Mouse (Mus musculus) thymus, adult 18-20 months (tissue): Measurements from ENCODE around the gene Ddx39b.
A peak's percentile ranks its signal among the peaks of the same experiment; 100 is the strongest.
"Not testable (repeated sequence)": the region's sequence is repeated elsewhere in the genome, so short reads cannot be mapped to it uniquely, and the experiment has no call there.

Source experiments
- DNase-seq, 2 experiments: peaks; one replicate each; pipeline ENCODE4 v3.0.0; 2022; ENCODE audit warnings: mixed read lengths in 2 of 2

The Ddx39b gene

DNA sequence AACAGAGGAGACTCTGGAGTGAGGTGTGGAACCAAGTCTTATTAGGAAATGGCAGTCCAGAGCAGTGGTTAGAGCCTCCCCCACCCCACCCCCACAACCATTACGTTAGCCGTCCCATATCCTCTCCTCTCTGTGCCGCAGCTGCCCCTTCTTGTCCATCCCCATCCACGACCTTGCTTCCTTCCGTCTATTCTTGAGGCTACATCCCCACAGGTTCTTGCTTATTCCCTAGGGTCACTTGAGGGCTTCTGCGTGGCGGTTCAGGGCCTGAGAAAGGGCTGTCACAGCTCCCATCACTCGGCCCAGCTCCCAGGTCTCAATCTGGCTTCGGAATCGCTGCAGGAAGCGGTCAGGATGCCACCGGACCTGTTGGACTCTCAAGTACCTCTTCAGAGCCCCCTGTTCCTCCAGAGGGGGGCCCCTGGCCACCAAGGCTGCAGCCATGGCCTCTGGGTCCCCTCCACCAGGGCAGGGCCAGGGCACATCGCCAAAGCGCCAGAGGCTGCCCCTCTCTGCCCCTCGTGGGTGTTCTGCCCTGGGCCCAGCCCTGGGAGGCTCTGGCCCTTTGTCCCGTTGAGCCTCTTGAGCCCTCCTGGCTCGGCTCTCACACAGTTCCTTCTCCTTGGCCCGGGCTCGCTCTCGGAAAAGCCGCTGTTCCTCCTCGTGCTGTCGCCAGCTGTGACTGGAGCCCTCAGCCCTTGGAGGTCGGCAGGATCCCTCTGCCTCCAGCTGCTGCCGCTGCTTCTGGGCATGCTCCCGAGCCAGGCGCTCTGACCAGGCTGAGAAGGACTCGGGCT lies 21.2 kb upstream of the Ddx39b start, which contains the start of gene Gm16181:
Gene Gm16181 (plus strand): TSS at position 679 of the 797 bp plus-strand sequence.
- DNase-seq, result no peak

DNA sequence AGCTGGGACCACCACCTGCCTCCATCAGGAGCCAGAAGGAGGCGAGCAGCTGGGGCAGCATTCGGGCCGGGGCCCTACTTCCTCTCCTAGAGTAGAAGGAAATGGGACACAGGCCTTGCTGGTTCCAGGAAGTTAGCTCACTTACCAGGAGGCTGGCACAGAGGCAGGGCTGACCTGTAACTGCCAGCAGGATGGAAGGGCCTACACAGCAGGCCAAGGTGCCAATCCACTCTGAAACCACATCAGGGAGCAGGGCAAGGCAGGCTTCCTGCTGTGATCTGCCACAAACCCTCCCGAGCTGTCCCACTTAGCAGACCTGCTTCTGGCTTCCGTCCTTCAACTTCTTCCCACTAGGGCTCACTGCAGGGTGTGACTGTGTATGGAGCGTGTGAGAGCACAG lies 19.2 kb upstream of the Ddx39b start:
- DNase-seq, result peak; percentile 56 to 73

DNA sequence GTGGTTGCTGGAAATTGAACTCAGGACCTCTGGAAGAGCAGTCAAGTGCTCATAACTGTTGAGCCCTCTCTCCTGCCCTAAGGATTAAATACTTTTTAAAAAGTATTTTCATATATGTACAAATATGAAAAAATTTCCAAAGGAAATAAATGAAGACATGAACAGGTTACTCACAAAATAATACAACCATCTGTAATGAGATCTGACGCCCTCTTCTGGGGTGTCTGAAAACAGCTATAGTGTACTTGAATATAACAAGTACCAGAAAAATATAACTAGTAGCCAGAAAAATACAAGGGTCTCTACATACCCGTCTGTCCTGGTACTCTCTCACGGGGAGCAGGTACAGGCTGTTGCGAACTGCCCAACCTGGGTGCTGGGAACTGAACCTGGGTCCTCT lies 16.9 kb upstream of the Ddx39b start:
- DNase-seq, result no peak

DNA sequence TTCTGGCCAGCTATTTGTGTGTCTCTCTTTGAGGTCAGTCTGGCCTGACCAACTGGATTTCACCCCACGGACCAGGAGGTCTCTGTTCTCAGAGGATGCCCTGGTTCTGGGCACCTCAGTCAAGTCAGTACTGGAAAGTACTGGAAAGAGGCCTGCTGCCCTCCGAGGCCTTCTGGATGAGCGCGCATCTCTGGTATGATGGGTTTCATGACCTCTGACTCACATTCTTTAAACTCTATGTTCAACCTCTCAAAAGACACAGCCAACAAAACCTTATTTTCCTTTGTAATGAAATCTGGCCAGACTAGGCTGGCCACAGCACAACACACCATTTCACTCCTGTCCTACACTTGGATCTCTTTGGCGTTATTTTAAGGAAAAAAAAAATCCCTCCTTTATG lies 16.1 kb upstream of the Ddx39b start:
- DNase-seq, result no peak

DNA sequence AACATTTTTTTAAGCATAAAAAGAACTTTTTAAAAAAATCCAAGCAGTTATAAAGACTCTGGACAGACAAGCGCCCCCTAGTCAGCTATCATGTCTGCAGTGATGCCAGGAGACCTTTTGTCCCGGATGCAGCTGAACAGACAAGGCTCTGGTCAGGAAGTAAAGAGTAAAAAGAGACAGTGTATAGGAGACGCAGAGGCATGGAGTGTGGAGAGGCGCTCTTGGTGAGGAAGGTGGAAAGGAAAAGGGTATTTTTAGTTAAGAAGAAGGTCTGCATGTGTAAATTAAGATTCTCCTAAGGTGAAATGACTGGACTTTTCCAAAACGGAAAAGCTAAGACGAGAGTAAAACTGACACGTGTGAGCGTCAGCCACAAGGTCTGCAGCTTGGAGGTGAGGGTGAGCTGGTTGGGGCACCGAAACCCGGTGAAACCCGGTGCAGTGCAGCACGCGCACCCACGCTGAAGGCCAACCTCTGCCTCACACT lies 14.9 kb upstream of the Ddx39b start:
- no peak for DNase-seq

DNA sequence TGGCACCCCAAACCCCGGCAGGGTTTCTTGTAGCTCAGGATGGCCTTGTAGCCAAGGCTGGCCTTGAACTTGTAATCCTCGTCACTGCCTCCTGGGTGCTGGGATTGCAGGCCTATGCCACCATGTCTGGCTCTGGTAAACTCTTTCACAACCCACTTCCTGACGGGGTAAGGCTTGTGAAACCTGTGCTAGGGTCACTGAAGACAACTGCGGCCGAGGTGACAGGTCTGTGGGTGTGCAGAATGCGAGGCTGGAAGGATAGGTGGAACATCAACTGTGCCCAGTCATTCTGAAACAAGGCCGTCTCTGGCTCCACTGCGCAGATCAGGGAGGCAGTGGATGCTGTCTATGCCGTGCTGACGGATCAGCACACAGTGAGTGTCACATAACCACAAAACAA lies 10.5 kb upstream of the Ddx39b start:
- DNase-seq, result no peak

DNA sequence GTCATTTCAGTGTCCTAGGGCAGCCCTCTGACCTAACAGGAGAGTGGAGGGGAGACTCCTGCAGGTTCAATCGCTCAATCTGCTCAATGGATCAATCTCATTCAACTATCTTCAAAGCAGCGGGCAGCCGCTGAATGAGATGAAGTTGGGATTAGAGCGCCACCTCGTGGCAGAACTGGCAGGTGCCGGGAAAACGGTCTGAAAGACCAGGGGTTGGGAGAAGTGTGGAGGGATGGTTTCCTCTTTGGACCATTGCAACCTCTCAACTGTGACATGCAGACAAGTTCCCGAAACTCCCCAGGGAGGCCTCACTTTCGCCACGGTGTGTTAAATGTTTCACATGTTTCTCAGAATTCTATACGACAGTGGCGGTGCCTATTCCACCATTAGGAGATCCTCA lies 9.5 kb upstream of the Ddx39b start:
- peak; percentile 71 to 78 for DNase-seq

DNA sequence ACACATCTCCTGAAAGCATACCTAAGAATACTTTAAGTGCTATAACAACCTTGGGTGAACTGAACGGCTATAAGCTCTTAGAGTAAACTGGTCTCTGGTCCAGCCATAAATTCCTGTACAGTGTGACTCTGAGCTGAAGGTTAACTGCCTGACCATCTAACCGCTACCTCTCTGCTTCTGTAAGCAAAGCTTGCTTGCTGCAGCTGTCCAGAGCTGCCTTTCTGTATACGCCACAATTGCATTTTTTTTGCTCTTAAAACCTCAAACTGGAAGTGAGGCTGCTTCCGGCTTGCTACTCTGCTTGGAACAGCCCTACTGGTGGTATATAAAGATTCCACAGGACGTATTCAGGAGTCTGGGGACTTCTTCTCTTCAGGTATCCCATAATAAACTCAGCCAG lies 8.9 kb upstream of the Ddx39b start:
- DNase-seq, result peak; percentile 26 to 68

DNA sequence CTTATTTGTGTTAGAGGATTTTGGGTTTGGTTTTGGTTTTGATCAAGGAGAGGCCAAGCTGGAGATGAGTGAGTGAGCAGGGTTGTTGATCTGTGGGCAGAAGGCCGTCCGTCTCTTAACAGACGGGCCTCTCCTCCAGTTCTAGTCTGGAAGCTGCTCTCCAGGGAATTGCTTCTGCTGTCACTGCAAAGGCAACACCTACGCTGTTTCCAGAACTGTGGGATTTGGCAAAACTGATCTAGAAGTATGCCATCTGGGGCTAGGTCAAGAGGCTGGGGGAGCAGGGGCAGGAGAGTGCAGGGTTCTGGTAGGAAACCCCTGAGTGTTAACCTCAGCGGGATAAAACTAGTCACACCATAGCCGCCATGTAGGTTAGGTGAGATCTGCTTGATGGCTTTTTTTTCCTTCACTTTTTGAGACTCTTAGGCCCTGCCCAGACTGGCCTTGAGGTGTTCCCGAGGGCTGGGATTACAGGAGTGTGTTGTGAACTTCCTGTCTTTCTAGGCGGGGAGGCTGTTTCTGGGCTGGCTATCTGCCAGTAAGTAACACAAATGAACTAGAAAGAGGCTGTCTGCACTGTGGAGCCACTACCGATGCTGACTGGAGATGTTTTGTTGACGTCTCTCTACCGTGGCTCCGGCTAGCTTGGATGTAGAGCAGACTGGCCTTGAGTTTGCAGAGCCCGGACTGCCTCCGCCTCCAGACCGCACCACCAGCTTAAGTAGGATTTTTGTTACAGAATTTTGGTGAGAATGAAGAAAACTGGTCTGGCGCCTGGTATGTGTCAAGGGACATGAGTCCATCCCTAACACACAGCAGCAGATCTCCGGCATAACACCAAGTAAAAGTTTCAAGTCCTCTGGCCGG lies 8.2 kb upstream of the Ddx39b start, which contains the start of gene Atp6v1g2:
Gene Atp6v1g2 (plus strand): TSS at position 547 of the 867 bp plus-strand sequence.
- no peak for DNase-seq

DNA sequence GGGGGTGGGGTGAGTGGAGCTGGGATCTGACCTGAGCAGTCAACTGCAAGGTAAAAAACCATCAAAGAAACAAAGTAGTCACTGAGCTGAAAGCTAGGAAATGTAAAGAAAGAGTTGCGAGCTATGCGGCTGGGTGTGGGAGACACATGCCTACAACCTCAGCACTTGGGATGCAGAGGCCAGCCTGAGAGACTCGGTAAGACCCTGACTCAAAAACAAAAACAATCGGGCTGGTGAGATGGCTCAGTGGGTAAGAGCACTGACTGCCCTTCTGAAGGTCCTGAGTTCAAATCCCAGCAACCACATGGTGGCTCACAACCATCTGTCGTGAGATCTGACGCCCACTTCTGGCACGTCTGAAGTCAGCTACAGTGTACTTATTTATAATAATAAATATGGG lies 7.5 kb upstream of the Ddx39b start:
- not testable (repeated sequence) for DNase-seq

DNA sequence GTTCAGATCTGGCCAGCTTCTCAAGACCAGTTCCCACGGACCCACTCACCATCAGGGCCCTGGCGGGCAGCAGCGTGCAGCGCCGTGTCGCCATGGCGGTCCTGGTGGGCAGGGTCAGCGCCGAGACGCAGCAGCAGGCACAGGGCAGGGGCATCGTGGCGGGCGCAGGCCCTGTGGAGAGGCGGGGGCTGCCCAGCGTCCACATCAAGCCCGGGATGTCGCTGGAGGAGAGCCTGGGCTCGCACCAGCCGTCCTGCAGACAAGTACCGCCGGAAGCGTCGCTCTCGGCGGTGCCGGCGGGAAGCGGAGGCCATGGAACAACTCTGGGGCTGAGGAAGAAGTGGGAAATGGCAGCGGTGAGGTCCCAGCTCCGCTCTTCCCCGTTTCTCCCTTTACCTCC lies 6.6 kb upstream of the Ddx39b start:
- DNase-seq, result peak; percentile 43 to 57

DNA sequence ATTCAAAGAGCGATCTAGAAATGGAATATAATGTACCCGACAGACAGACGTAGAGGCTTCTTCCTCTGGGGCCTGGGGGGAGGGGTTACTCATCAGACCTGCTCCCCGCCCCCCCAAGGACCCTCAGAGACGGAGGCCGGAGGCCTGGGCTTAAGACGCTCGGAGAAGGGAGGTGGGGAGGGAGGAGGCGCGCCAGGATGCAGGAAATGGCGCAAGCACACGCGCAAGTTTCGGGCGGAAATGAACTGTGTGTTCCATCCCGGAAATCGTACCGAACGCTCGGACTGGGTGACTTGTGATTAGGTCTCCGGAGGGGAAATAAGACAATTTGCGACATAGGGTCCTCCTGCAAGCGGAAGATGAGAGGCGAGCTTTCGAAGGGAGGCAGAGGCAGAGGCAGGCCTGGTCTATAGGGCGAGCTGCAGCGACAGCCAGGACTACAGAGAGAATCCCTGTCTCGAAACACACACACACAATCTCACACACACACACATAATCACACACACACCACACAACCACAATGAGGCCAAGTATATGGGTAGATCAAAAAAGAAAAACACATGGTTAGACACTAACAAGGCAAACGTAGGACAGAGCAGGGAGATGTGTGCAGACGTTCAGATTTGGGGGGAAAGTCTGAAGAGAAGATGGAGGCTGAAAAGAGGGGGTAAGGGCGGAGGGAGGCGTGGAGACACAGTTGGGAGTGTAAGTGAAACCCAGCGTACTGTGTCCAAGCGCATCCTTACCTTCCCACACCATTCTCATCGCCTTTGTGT lies 5.7 kb upstream of the Ddx39b start, which contains the start of gene Nfkbil1:
Gene Nfkbil1 (minus strand): TSS at position 179 of the 776 bp plus-strand sequence.
- peak; percentile 84 to 91 for DNase-seq

DNA sequence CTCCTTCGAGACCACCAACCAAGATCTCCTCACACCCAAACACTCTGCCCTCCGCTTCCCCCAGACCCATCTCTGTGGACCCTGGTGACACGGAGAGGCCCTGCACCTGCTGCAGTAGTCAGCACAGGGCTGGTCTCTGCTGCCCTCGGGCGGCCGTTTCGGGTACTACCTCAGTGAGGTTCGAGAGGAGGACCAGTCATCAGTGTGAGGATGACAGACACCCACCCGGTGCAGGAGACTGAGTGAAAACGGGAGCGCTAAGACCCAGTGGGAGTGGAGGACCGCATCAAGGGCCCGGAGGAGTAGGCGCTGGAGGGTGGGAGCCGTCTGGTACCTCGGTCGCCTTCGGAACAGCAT lies 5.2 kb upstream of the Ddx39b start:
- peak; percentile 94 for DNase-seq

DNA sequence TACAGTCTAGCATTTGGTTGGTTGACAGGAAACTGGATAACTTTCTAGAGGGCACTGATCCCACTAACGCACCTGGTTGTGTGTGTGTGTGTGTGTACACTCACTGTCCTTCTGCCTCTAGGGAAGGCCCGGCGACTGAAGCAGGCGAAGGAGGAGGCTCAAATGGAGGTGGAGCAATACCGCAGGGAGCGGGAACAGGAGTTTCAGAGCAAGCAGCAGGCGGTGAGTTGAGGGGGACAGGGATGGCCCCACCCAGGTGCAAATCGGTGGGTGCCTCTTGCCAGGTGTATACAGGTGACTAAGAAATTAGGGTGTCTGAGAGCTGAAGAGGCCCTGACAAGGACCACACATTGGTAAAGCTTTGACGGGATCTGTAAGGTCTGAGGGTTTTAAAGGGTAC lies 4.5 kb upstream of the Ddx39b start:
- no peak for DNase-seq

DNA sequence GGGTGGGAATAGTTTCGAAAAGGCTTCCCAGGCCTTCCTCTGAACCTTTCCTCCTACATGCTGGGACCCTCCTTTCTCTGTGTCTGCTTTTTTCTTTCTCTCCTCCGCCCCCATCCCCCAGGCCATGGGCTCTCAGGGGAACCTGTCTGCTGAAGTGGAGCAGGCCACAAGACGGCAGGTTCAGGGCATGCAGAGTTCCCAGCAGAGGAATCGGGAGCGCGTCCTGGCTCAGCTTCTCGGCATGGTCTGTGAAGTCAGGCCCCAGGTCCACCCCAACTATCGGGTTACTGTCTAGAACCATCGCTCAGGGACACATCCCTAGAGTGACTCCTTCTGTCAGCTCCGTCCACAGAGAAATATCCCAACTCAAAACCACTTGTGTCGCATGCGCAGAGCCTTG lies 4.0 kb upstream of the Ddx39b start:
- no peak for DNase-seq

DNA sequence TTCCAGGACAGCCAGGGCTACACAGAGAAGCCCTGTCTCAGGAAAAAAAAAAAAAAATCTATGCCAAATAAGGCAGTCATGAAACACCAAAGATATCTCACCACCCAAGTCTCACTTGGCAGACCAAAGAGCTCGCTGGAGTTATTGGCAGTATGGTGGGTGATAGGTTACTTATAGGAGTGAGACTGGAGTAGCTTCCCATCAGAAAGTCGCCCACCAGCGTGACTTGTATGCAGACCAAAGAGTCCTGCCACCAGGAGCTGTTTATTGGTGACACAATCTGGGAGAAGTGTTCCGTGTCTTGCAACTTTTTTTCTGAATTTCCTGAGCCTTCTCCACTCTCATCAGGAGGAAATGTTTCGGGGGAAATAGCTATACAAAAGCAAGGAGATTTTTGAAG lies 1.8 kb upstream of the Ddx39b start:
- DNase-seq, result no peak

DNA sequence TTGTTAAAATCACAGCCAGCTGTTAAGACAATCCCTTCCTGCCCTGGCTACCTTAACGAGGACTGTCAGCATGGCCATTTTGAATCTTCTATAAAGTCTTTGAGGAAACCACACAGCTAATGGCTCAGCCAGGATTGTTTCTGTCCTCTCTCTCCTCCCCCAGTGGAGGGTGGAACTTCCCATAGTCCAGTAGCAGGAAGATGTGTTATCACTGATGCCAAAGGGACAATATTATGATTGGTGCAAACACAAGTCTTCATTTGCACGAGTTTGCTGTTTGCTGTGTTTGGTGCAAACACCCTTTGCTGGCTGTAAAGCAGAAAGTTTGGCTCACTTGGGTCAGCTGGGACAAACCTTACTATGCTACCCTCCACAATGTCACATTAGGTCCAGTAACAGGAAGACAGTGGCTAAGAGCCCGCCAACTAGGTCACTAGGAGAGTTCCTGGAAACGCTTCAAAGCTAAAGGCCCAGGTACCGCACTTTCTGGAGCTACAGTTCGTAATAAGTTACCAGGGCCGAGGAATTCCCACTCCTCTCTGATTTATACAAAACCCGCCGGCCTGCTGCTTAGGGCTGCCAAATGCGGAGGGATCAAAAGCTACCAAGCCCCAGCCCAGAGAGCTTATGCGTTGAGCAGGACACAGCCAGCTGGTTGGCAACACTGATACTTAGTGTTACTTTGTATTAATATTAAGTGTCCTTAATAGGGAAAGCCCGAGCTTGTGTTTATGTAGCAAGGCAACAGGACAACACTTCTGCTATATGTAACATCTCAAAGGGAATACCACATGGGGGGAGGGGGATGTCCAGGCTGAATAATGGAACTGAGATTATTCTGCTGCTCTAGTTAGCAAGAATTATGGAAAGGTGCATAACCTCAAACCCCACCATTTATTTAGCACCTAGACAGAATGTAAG lies 902 bp upstream of the Ddx39b start:
- DNase-seq, result no peak

DNA sequence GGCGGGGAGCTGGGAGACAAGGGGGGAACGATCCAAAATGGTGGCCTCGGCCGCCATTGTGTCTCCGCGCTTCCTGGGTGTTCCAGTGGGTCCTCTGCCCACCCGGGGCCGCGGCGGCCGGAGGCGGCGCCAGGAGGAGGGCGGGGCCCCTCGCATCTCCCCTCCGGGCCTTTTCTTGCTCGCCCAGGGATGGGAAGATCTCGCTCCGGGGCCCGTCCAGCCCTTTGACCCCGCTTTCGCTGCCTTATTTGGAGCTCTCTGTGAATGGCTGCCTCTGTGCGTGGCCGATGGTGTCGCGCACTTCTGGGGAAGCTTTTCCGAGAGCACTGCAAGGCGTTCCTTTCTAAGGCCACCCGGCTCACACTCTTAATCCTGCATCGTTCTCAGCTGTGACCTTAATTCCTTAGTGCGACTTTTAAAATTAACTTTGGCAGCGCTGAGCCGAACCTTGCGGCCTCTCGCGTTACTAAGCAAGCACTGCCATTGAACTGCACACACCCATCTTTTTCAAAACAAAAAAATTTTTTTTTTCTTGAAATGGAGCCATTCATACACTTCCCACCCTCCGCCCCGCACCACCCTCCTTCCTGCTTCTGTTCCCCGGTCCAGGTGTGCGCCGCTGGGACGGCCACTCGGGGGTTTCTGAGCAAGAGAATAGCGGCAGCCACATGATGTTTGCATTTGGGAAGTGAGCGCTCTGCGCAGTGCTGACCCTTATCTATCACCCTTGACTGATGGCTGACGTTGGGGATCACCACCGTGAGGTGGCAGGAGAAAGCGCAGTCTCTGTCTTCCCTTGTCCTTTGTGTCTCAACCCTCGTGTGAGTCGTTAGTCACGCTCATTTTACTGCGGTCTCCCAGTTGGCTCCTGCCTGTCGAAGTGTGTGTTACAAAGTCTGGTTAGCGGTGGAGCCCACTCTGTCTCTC lies 732 bp downstream of the Ddx39b start:
- DNase-seq, result peak; percentile 47 to 62

DNA sequence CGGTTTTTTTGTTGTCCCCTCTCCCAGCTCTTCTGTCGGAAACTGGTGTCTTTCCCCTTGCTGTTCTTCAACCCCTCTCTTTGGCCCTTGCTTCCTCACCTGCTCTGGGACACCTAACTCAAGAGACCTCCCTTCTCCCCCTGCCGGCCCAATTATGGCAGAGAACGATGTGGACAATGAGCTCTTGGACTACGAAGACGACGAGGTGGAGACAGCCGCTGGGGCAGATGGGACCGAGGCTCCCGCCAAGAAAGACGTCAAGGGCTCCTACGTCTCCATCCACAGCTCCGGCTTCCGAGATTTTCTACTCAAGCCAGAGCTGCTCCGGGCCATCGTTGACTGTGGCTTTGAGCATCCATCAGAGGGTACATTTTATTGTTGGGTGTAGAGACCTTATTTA lies 1.5 kb downstream of the Ddx39b start:
- DNase-seq, result no peak

DNA sequence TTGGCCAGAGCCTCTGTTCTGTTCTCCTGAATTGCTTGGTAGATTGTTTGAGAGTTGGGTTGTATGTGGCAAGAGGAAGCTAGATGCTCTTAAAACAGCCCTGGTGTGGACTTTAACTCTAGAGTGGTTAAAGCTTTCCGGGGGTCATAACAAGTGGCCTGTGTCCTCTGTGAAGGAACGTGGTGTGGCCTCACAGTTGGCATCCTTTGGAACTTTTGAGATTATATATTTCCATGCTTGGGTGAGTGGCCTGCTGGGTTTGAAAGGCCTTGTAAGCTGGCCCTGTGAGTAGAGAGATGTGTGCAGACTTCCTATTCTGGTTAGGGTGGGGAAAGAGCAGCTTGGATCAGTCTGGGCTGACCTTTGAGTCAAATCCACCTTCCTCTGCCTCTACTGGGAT lies 3.5 kb downstream of the Ddx39b start:
- DNase-seq, result no peak
